Mouse (Mus musculus) spleen, adult 2 months (tissue): ENCODE measurements around the gene Xkr7. TPM values are rescaled to one million over a fixed set of nuclear protein-coding genes. Genes with fewer than 3 reads are reported as not detected.

Experiments used
- DNase-seq, 2 experiments: peaks; one replicate each; pipeline versions ENCODE4 v3.0.0 to v3.0.0-alpha.2; 2012 to 2021; ENCODE audit warnings: low spot score in 2 of 2, low read depth in 1 of 2
- H3K27ac ChIP-seq: fragments of 200-500 bp; 2 replicates; pipeline ENCODE4 v1.5.1; 2012; ENCODE audit warnings: low read length, inconsistent platforms; ENCODE audit not compliant: insufficient read depth
- H3K27me3 ChIP-seq: fragments of 200-500 bp; 2 replicates; pipeline ENCODE4 v1.6.1; 2012; ENCODE audit warnings: mild to moderate bottlenecking, moderate library complexity, low read length, inconsistent platforms; ENCODE audit not compliant: control insufficient read depth, insufficient read depth
- H3K36me3 ChIP-seq: fragments of 200-500 bp; 2 replicates; pipeline ENCODE4 v1.6.1; 2012; ENCODE audit warnings: mild to moderate bottlenecking, low read length, inconsistent platforms; ENCODE audit not compliant: control insufficient read depth, insufficient read depth
- H3K4me1 ChIP-seq: fragments of 200-500 bp; 2 replicates; pipeline ENCODE4 v1.6.1; 2011; ENCODE audit warnings: inconsistent platforms; ENCODE audit not compliant: control insufficient read depth, insufficient read depth, insufficient read length
- H3K4me3 ChIP-seq: fragments of 200-500 bp; 2 replicates; pipeline ENCODE4 v1.5.1; 2011; ENCODE audit warnings: mild to moderate bottlenecking, inconsistent platforms; ENCODE audit not compliant: insufficient read depth, insufficient read length; ENCODE audit errors: extremely low read depth
- CTCF ChIP-seq: fragments of 200-500 bp; IDR thresholded peaks from 2 replicates; pipeline ENCODE4 v1.5.1; 2011; ENCODE audit warnings: mild to moderate bottlenecking, inconsistent platforms; ENCODE audit not compliant: insufficient read depth, insufficient read length, insufficient replicate concordance; ENCODE audit errors: extremely low read depth
- POLR2A ChIP-seq: fragments of 200-500 bp; IDR thresholded peaks from 2 replicates; pipeline ENCODE4 v1.6.1; 2011; ENCODE audit warnings: low read depth, low read length, inconsistent platforms
- WGBS: fragments of 180-500 bp; shearing (Covaris S2); methylation state at CpG from one replicate; pipeline ENCODE4 v1.1.7; 2018; 5-methylcytosine and 5-hydroxymethylcytosine counted together
- polyA plus RNA-seq: library from polyadenylated mRNA; depleted of rRNA; stranded (reverse); fragments of >200 nt; gene quantifications from 2 replicates; pipeline ENCODE4 v1.2.3, GENCODE M21; 2012; rRNA removed

The Xkr7 gene
- polyA plus RNA-seq: not detected in 2 replicates

DNA sequence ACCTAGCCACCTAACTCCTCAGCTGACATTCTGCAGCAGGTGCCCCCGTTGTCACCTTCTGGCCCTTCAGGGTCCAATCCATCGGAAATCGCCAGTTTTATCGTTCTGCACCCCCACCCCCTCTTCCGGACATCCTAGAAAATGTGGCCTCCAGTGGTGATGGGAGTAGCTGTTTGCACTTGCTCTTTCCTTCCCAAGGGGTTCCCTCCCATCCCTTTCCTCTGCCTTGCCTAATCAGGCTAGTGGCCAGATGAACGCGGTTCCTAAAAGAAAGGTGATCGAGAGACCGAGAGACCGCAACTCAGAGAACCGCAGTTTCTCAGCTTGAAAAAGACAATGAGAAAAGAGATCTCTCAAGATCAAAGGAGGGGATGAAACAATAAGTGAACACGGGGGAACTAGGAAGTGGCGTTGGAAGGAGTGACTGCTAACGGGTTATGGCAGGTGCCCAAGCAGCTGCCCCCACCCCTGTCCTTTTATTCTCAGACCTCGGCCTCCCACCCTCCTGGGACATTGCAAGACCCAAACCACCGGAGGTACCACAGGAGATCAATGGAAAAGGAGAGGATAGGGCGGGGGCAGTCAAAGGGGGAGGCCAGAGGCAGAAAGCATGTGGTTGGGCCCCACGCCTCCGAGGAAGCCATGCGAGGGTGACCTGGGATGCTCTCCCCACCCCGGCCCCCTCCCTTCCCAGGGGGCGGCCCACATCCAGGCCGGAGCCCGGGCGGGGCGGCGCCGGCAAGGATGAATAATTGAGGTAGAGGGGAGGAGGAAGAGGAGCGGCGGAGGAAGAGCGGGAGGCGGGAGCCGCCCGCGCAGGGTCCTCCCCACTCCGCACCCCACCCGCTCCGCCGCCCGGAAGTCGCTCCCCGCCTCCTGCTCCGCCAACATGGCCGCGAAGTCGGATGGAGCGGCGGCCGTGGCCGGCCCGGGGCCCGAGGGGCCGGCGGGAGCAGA lies at the start of gene Xkr7:
TSS of gene Xkr7 (plus strand) at position 727 of the 957 bp plus-strand sequence.
- Histone ChIP-seq H3K4me3 (no peak within 1 kb of the TSS), H3K27me3 (peaks cover 13% of the 10 kb centered on the region), H3K27ac (no peak within 1 kb of the TSS), H3K4me1 (peaks cover 6% of the 10 kb centered on the region; the same call in 1 of the 2 replicates), H3K36me3 (no peaks in the 10 kb centered on the region)
- 4% methylated on average over 34 of the region's 54 CpGs for WGBS
- TF ChIP-seq CTCF: no peak
- TF ChIP-seq POLR2A: no peak
- no peak for DNase-seq

DNA sequence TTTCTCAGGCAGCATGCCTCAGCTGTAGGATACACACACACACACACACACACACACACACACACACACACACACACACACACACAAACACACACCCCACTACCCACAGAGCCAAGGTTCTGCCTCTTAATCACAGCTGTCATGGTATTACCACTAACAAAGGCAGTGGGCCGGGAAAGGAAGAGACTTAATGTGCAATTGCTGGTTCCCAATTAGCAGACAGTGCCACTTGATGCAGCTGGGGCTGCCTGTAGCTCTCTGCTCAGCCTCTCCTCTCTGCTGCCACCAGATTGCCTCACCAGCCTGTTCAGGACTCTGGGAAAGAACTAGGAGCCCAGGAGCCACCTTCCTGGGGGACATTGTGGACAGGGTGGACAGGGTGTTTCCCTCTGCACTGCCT lies 46.1 kb upstream of the Xkr7 start:
- DNase-seq: no peak
- Histone ChIP-seq H3K27me3 (no peaks in the 10 kb centered on the region), H3K27ac (no peak overlapping the region), H3K36me3 (no peaks in the 10 kb centered on the region), H3K4me3 (no peak overlapping the region), H3K4me1 (peaks cover 5% of the 10 kb centered on the region; the same call in 1 of the 2 replicates)
- 27% methylated on average over 1 of the region's 1 CpGs for WGBS
- TF ChIP-seq POLR2A (no peak), CTCF (no peak)

DNA sequence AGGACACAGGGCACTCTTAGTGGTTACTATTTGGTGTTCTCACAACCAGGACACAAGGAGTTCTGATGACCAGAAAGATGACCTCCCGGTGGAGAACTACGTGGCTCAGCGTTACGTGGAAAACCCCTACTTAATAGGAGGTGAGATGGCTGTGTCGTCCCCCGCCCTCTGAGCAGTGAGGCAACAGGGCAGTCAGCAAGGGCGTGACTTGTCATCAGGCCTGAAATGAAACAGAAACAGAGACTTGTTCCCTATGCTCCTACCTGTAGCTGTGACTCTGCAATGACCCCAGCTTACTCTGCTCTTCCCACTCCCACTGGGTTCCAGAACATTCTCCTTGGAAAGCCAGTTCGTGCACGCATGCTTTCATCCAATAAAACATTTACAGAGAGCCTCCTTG lies 40.1 kb upstream of the Xkr7 start:
- peaks cover 5% of the 10 kb centered on the region; the same call in 1 of the 2 replicates for H3K4me1 ChIP-seq
- no peak overlapping the region for H3K4me3 ChIP-seq
- WGBS: 74% methylated on average over 9 of the region's 9 CpGs
- DNase-seq: no peak
- no peak for TF ChIP-seq POLR2A
- no peak for TF ChIP-seq CTCF
- no peaks in the 10 kb centered on the region for H3K36me3 ChIP-seq
- H3K27me3 ChIP-seq: no peaks in the 10 kb centered on the region
- no peak overlapping the region for H3K27ac ChIP-seq

DNA sequence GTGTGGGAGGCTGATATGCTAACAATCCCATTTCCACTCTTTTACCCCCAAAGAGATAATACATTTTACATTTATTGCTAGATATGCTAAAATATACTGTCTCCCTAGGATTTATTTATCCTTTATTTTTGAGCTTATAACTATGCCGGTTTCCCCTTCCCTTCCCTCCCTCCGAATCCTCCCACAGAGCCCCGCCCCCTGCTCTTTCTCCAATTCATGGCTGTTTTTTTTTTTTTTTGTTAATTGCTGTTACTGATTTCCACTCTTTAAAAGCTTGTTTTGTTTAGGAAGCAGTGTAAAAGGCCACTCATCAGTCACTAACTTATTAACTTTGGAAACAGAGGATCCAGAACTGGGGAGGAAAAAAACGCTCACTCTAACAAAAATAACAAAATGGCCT lies 34.6 kb upstream of the Xkr7 start:
- no peaks in the 10 kb centered on the region for H3K36me3 ChIP-seq
- DNase-seq: no peak
- no peak for TF ChIP-seq POLR2A
- no peak for TF ChIP-seq CTCF
- H3K4me1 ChIP-seq: no peaks in the 10 kb centered on the region
- H3K27ac ChIP-seq: no peak overlapping the region
- 85% methylated on average over 4 of the region's 4 CpGs for WGBS
- H3K4me3 ChIP-seq: no peak overlapping the region
- H3K27me3 ChIP-seq: no peaks in the 10 kb centered on the region

DNA sequence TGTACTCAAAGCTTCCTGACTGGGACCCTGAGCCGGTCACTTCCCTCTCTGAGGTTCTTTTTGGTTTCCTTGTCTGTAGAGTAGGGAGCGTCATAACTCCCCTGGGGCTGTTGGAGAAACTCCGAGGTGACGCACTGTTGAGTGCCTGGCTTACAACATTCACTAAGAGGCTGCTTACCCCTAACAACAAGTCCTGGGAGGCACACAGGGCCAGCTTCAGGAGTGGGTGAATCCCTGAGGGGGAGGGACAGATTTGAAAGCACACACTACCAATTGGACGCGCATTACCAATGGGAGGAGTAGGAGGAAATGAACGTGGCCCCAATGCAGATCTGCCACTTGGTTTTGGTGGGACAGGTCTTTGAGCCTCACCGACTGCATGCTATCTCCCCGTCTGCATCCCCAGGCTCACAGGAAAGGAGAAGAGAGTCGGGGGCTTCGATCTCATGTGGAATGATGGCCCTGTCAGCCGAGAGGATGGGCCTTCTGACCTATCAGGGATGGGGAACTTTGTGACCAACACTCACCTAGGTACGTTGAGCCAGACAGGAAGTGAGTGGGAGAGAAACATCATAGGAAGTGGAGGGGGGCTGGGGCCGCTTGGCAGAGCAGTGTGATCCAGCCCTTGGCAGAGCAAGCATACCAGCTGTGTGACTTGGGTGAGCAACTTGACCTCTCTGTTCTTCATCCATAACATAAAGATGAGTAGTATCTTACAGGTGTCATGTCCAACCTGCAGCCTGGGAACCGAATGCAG lies 29.0 kb upstream of the Xkr7 start:
- Histone ChIP-seq H3K4me1 (peaks cover 10% of the 10 kb centered on the region; the same call in 1 of the 2 replicates), H3K27me3 (no peaks in the 10 kb centered on the region), H3K4me3 (no peak overlapping the region), H3K27ac (no peak overlapping the region), H3K36me3 (no peaks in the 10 kb centered on the region)
- 13% methylated on average over 15 of the region's 15 CpGs for WGBS
- DNase-seq: no peak
- TF ChIP-seq POLR2A (no peak), CTCF (no peak)

DNA sequence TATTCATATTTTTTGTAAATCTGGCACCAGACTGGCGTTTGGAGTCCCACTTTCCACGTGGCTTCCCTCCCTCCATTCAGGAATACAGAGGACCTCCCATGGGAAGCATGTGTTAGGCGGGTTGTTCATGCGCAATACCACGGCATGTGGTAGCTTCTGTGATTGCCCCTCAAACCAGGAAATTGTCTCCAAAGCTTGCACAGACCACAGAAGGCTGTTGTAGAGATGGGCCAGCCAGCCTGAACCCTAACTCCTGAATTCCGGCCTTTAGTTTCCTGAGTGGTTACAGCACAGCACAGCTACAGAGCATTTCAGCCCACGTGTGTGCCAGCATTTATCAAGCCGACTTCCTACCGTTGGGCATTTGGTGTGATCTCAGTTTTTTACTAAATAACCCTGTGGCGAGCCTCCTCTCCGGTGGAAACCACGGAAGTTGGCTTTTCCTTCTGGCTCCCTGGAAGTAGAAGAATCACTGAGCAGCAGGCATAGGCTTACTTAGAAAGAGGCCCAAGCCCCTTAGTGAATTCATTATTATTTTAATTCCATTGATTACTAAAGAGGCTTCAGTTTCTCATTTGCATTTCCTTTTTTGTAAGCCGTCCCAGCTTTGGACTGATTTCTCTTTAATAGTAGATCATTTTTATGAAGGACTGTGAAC lies 27.8 kb upstream of the Xkr7 start:
- H3K36me3 ChIP-seq: peaks cover 5% of the 10 kb centered on the region
- WGBS: 14% methylated on average over 13 of the region's 13 CpGs
- H3K4me3 ChIP-seq: no peak overlapping the region
- H3K4me1 ChIP-seq: peaks cover 10% of the 10 kb centered on the region; the same call in 1 of the 2 replicates
- no peak for DNase-seq
- no peak overlapping the region for H3K27ac ChIP-seq
- H3K27me3 ChIP-seq: no peaks in the 10 kb centered on the region
- TF ChIP-seq CTCF: no peak
- TF ChIP-seq POLR2A: no peak
